Mouse (Mus musculus) heart, postnatal 0 days (tissue): Measurements from ENCODE around the gene Nipbl. TPM values are rescaled to one million over a fixed set of nuclear protein-coding genes. Genes with fewer than 3 reads are reported as not detected.
"Not testable (repeated sequence)": the region's sequence is repeated elsewhere in the genome, so short reads cannot be mapped to it uniquely, and the experiment has no call there.

Experiments used
- ATAC-seq: fragments of 200-750 bp; cut with Nextera tagmentation; 2 replicates; pipeline ENCODE4 v1.8.0; 2017; ENCODE audit warnings: low read depth, moderate number of reproducible peaks, moderate library complexity; ENCODE audit not compliant: insufficient read depth
- DNase-seq: peaks from one replicate; pipeline ENCODE4 v3.0.0-alpha.2; 2016; ENCODE audit warnings: low spot score
- H3K27ac ChIP-seq: fragments of 300-500 bp; sonication (generic); 2 replicates; pipeline ENCODE4 v1.5.1; 2014; ENCODE audit warnings: low read depth, mild to moderate bottlenecking
- H3K27me3 ChIP-seq: fragments of 300-500 bp; sonication (generic); 2 replicates; pipeline ENCODE4 v1.6.1; 2014; ENCODE audit warnings: low read length, mixed read lengths; ENCODE audit not compliant: control insufficient read depth, insufficient read depth
- H3K36me3 ChIP-seq: fragments of 300-500 bp; sonication (generic); replicated peaks from 2 replicates; pipeline ENCODE4 v1.6.1; 2014; ENCODE audit warnings: low read length, mixed read lengths; ENCODE audit not compliant: control insufficient read depth, insufficient read depth
- H3K4me1 ChIP-seq: fragments of 300-500 bp; sonication (generic); 2 replicates; pipeline ENCODE4 v1.6.1; 2014; ENCODE audit warnings: antibody characterized with exemption; ENCODE audit not compliant: control insufficient read depth, insufficient read depth
- H3K4me2 ChIP-seq: fragments of 300-500 bp; sonication (generic); 2 replicates; pipeline ENCODE4 v1.6.1; 2014; ENCODE audit warnings: low read depth, mild to moderate bottlenecking, low read length, moderate library complexity
- H3K4me3 ChIP-seq: fragments of 300-500 bp; sonication (generic); 2 replicates; pipeline ENCODE4 v1.5.1; 2014; ENCODE audit warnings: low read depth, low read length
- H3K9ac ChIP-seq: fragments of 300-500 bp; sonication (generic); replicated peaks from 2 replicates; pipeline ENCODE4 v1.6.1; 2014; ENCODE audit warnings: low read depth, low read length, mixed read lengths
- H3K9me3 ChIP-seq: fragments of 300-500 bp; sonication (generic); replicated peaks from 2 replicates; pipeline ENCODE4 v1.6.1; 2016; ENCODE audit warnings: low read length; ENCODE audit not compliant: control insufficient read depth
- CTCF ChIP-seq: IDR thresholded peaks from 2 replicates; pipeline ENCODE4 v1.5.1; 2016; ENCODE audit warnings: antibody characterized with exemption, control low read depth, low read depth
- EP300 ChIP-seq: IDR thresholded peaks from 2 replicates; pipeline ENCODE4 v1.6.1; 2016; ENCODE audit warnings: antibody characterized with exemption, low read depth
- WGBS: fragments of 180-500 bp; shearing (Covaris S2); extraction: QIAGEN DNeasy Blood & Tissue Kit; methylation state at CpG from one replicate; pipeline ENCODE4 v1.1.7; 2014; 5-methylcytosine and 5-hydroxymethylcytosine counted together
- polyA plus RNA-seq: library from polyadenylated mRNA; unstranded; fragments of >200 nt; fragmentation: Nextera tagmentation; extraction: Ambion mirVana; gene quantifications from 2 replicates; pipeline ENCODE4 v1.2.1, GENCODE M21; 2015
- total RNA-seq: library from RNA; depleted of rRNA; stranded (reverse); fragments of >200 nt; gene quantifications from 2 replicates; pipeline ENCODE4 v1.2.3, GENCODE M21; 2014; ENCODE audit warnings: low replicate concordance; rRNA removed

The Nipbl gene
- total and polyA plus RNA-seq, 2 experiments from 2014 or later: 8.2 to 12.2 TPM

DNA sequence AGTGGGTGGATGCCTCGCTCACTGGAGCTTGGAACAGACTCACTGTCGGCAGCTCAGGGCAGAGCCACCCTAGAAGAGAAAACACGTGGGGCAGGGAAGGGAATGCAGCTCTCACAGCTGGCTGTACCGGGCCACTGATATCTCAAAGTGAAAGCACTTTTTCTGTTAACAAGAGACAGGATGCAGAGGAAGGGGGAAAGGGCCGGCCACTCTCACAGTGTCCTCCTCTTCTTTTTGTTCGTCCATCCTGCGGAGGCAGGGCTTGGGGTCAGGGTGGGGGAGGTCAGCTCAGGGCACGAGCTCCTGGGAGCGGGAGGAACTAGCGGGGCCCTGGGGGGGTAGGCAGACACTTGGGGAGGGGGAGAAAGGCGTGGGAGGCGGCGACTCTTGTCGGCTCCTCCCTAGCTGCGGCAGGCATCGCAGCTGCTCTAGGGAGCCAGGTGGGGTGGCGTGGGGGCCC lies 164.9 kb downstream of the Nipbl start:
- peak; percentile 81 for ATAC-seq
- peak overlapping the region; percentile 46; the same call in 1 of the 2 replicates for H3K27ac ChIP-seq

DNA sequence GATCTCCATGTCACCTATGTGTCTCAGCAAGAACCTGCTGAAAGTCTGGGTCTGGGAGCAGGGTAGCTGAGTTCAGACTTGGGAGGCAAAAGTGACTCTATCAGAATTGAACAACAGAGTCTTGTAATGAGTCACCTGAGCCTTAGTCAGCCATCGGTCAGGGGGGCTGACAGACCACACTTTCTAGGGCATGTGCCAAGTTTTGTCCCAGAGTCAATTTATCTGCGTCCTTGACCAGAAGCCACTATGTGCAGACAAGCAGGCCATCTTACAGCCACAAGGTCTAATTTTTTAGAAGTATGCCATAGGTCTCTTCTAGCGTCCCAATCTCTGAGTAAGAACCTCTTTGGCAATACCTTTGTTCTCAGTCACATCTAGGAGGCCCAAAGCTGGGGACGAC lies 166.3 kb downstream of the Nipbl start:
- not testable (repeated sequence) for H3K27ac ChIP-seq, H3K9ac ChIP-seq, H3K4me3 ChIP-seq, H3K4me2 ChIP-seq, DNase-seq, H3K36me3 ChIP-seq, H3K4me1 ChIP-seq, H3K27me3 ChIP-seq, H3K9me3 ChIP-seq, ATAC-seq
- 65% methylated on average over 4 of the region's 4 CpGs for WGBS

More for the DNA sequence above, 164.9 kb downstream of the Nipbl start:
- WGBS: 16% methylated on average over 17 of the region's 17 CpGs
- Histone ChIP-seq H3K4me2 (peak overlapping the region; percentile 78), H3K9me3 (peaks cover 6% of the 10 kb centered on the region; the same call in 1 of the 2 replicates), H3K27me3 (no peaks in the 10 kb centered on the region), H3K36me3 (no peaks in the 10 kb centered on the region), H3K4me3 (peak overlapping the region; percentile 55), H3K9ac (peak overlapping the region; percentile 43), H3K4me1 (0 out of 2 replicates have a peak, but pooled peaks cover 2% of the 10 kb centered on the region)
- DNase-seq: peak; percentile 56
- TF ChIP-seq CTCF (no peak), EP300 (no peak)

DNA sequence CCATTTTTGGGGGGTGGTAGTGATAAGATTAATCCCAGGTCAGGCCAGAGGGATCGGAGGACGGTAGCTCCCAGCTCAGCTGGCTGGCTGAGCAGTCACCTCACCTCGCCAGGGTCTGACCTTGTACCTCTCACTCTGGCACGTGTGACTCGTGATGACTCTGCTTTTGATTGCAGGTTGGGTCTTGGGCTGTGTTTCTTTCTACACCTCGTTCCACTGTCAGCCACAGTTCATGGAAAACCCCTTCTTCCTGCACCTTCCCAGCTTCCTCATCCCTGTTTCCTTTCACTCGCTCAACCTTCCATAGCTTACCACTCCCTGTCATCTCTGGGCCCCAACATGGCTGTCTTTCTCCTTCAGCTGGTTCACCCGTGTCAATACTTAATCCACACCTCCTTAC lies 172.3 kb downstream of the Nipbl start:
- TF ChIP-seq EP300 (no peak), CTCF (no peak)
- Histone ChIP-seq H3K9me3 (peaks cover 6% of the 10 kb centered on the region; the same call in 1 of the 2 replicates), H3K9ac (no peak overlapping the region), H3K4me1 (no peaks in the 10 kb centered on the region), H3K27ac (no peak overlapping the region), H3K36me3 (peaks cover 31% of the 10 kb centered on the region), H3K4me3 (no peak overlapping the region), H3K27me3 (no peaks in the 10 kb centered on the region), H3K4me2 (no peak overlapping the region)
- ATAC-seq (no peak), DNase-seq (no peak)
- WGBS: 62% methylated on average over 8 of the region's 8 CpGs

GRCm38 (mm10) chr15:8268231-8268630 lies 176.0 kb downstream of the Nipbl start:
- Histone ChIP-seq H3K9ac (no peak overlapping the region), H3K9me3 (no peaks in the 10 kb centered on the region), H3K27ac (no peak overlapping the region), H3K4me3 (no peak overlapping the region), H3K36me3 (peaks cover 53% of the 10 kb centered on the region), H3K4me2 (no peak overlapping the region), H3K4me1 (no peaks in the 10 kb centered on the region), H3K27me3 (no peaks in the 10 kb centered on the region)
- WGBS: 93% methylated on average over 8 of the region's 8 CpGs
- ATAC-seq: no peak
- no peak for DNase-seq
- no peak for TF ChIP-seq EP300

DNA sequence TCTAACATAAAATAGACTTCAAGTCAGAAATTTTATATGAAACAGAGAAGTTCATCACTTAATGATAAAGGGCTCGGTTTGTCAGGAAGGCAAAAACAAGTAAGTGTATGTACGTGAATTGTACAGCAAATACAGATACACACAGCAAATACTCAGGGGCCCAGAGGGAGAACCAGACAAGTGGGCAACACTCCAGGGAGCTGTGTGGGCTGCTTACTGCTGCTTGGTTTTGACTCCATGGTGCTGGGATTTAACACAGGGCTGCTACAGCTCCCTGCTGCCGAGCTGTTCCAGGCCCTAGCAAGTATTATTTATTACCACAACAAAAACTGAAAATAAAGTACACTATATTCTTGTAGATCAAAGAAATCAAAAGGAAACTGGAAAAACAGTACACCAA lies 177.1 kb downstream of the Nipbl start:
- ATAC-seq: no peak
- Histone ChIP-seq H3K36me3 (peaks cover 52% of the 10 kb centered on the region), H3K9ac (no peak overlapping the region), H3K27me3 (no peaks in the 10 kb centered on the region), H3K4me1 (no peaks in the 10 kb centered on the region), H3K27ac (no peak overlapping the region), H3K4me3 (no peak overlapping the region), H3K9me3 (no peaks in the 10 kb centered on the region), H3K4me2 (no peak overlapping the region)
- no peak for DNase-seq
- 74% methylated on average over 3 of the region's 3 CpGs for WGBS
- TF ChIP-seq CTCF (no peak), EP300 (no peak)

DNA sequence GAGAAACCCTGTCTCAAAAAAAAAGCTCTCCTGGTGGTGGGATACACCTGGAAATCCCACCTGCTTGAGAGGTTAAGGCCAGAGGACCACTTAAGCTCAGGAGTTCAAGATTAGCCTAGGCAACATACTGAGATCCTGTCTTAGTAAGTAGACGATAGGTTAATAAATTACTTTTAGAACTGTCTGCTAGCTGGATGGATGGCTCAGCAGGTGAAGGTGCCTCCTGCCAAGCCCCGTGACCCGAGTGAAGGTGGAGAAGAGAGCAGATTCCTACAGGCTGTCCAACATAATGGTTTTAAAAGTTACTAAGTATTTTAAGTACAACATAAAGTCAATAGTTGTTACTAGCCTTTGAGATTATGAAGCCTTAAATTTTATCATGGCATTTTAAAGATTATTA lies 178.3 kb downstream of the Nipbl start:
- 90% methylated on average over 3 of the region's 3 CpGs for WGBS
- Histone ChIP-seq H3K27me3 (no peaks in the 10 kb centered on the region), H3K9me3 (no peaks in the 10 kb centered on the region), H3K27ac (no peak overlapping the region), H3K4me3 (no peak overlapping the region), H3K36me3 (peaks cover 50% of the 10 kb centered on the region), H3K4me2 (no peak overlapping the region), H3K4me1 (no peaks in the 10 kb centered on the region), H3K9ac (no peak overlapping the region)
- TF ChIP-seq EP300 (no peak), CTCF (no peak)
- DNase-seq (no peak), ATAC-seq (no peak)

Other genes starting within 250 kb of the Nipbl start
- gene Gm2310, start 75.5 kb upstream of the Nipbl start, total RNA-seq: not detected in 2 replicates
- gene Gm2310, start 75.5 kb upstream of the Nipbl start, polyA plus RNA-seq: not detected in 2 replicates